Mouse (Mus musculus) intestine, postnatal 0 days (tissue): ENCODE data around the gene Hexim1. TPM values are rescaled to one million over a fixed set of nuclear protein-coding genes. Genes with fewer than 3 reads are reported as not detected.
A peak's percentile ranks its signal among the peaks of the same experiment; 100 is the strongest.

ENCODE experiments used
- ATAC-seq: fragments of 200-750 bp; cut with Nextera tagmentation; 2 replicates; pipeline ENCODE4 v1.8.0; 2017; ENCODE audit warnings: mild to moderate bottlenecking, moderate TSS enrichment, moderate library complexity
- H3K27ac ChIP-seq: fragments of 300-500 bp; sonication (generic); 2 replicates; pipeline ENCODE4 v1.5.1; 2014; ENCODE audit warnings: mild to moderate bottlenecking, low read depth, low read length, moderate library complexity
- H3K27me3 ChIP-seq: fragments of 300-500 bp; sonication (generic); replicated peaks from 2 replicates; pipeline ENCODE4 v1.6.1; 2014; ENCODE audit warnings: low read length, mixed read lengths; ENCODE audit not compliant: control insufficient read depth, insufficient read depth
- H3K36me3 ChIP-seq: fragments of 300-500 bp; sonication (generic); 2 replicates; pipeline ENCODE4 v1.6.1; 2014; ENCODE audit warnings: mild to moderate bottlenecking, moderate library complexity; ENCODE audit not compliant: control insufficient read depth, insufficient read depth
- H3K4me1 ChIP-seq: fragments of 300-500 bp; sonication (generic); replicated peaks from 2 replicates; pipeline ENCODE4 v1.6.1; 2014; ENCODE audit warnings: antibody characterized with exemption, low read length, mixed read lengths; ENCODE audit not compliant: control insufficient read depth, insufficient read depth
- H3K4me2 ChIP-seq: fragments of 300-500 bp; sonication (generic); replicated peaks from 2 replicates; pipeline ENCODE4 v1.6.1; 2014; ENCODE audit warnings: low read depth, mild to moderate bottlenecking, moderate library complexity
- H3K4me3 ChIP-seq: fragments of 300-500 bp; sonication (generic); 2 replicates; pipeline ENCODE4 v1.5.1; 2014; ENCODE audit warnings: low read depth, low read length
- H3K9ac ChIP-seq: fragments of 300-500 bp; sonication (generic); 2 replicates; pipeline ENCODE4 v1.6.1; 2014; ENCODE audit warnings: mild to moderate bottlenecking, low read depth, low read length
- H3K9me3 ChIP-seq: fragments of 300-500 bp; sonication (generic); 2 replicates; pipeline ENCODE4 v1.6.1; 2016; ENCODE audit warnings: mixed run types; ENCODE audit not compliant: control insufficient read depth
- CTCF ChIP-seq: sonication (generic); IDR thresholded peaks from 2 replicates; pipeline ENCODE4 v1.5.1; 2016; ENCODE audit warnings: low read depth, mild to moderate bottlenecking, control low read depth, antibody characterized with exemption, moderate library complexity
- WGBS: fragments of 180-500 bp; shearing (Covaris S2); extraction: QIAGEN DNeasy Blood & Tissue Kit; methylation state at CpG from one replicate; pipeline ENCODE4 v1.1.7; 2014; 5-methylcytosine and 5-hydroxymethylcytosine counted together
- polyA plus RNA-seq: library from polyadenylated mRNA; unstranded; fragments of >200 nt; fragmentation: Nextera tagmentation; extraction: Ambion mirVana; gene quantifications from 2 replicates; pipeline ENCODE4 v1.2.1, GENCODE M21; 2015

Hexim1 gene
- polyA plus RNA-seq, 1 experiment from 2014 or later = 4.6 TPM

DNA sequence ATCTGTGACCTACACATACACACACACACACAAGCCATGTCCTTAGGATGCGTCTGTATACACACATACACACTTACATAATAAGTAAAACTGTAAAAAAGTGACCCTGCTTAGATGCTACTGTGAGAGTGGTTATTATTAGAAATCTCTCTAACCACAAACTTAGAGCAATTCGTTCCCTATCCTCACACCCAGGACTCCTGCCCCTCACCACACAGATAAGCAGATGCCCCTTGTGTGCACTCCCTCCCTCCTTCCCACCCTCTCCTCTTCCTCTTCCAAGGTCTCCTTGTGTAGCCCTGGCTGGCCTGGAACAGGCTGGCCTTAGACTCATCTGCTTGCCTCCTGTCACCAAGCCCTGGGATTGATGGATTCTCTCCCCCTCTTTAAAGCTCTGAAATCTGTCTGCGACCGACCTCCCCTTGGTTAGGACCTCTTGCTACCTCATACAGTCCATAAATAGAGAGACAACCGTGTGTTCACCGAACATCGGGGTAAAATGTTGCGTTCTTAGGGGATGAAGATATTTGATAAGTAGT lies 20.1 kb downstream of the Hexim1 start:
- peaks cover 9% of the 10 kb centered on the region for H3K4me1 ChIP-seq
- no peak for ATAC-seq
- H3K36me3 ChIP-seq = no peaks in the 10 kb centered on the region
- TF ChIP-seq CTCF = no peak
- no peak overlapping the region for H3K27ac ChIP-seq
- H3K4me2 ChIP-seq = no peak overlapping the region
- no peak overlapping the region for H3K9ac ChIP-seq
- no peak overlapping the region for H3K4me3 ChIP-seq
- no peaks in the 10 kb centered on the region for H3K27me3 ChIP-seq
- WGBS = 82% methylated on average over 8 of the region's 8 CpGs
- no peaks in the 10 kb centered on the region for H3K9me3 ChIP-seq

DNA sequence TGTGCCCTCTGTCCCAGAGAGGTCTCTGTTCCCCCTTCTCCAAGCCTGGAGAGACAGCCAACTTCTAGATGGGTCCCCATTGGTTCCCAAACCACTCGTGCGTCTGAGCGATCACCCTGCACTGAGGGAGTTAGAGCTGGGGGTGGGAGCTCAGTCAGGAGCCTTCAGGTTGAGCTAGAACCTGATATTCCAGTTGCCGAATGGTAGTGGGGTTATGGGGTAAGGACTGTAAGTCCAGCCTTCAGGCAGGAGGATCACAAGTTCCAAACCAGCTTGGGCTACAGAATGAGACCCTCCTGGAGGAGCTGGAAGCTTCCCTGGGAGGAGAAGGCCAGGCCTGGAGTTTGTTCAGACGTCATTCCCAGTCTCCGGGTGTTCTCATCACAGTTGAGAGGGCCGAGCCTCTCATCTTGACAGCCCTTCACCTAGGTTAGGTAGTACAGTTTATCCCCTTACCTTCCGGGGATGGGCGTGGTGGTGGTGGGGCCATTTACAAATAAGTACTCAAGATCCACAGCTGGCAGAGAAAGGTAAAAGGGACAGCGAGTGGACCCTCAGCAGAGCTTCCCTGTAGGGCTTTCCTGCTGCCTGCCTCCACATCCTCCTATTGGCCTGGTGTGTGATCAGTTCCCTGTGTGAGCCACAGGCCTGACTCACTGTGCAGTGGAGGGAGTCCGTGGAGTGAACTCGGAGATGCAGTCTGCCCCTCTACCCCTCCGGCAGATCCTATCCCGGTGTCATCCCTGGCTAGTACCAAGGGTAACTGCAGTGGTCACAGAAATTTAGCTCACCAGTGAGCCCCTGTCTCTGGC lies 24.1 kb downstream of the Hexim1 start:
- peaks cover 12% of the 10 kb centered on the region for H3K4me1 ChIP-seq
- ATAC-seq = peak; percentile 1; the same call in 1 of the 2 replicates
- peak overlapping the region; percentile 91 for H3K27ac ChIP-seq
- H3K4me3 ChIP-seq = no peak overlapping the region
- no peak for TF ChIP-seq CTCF
- no peaks in the 10 kb centered on the region for H3K9me3 ChIP-seq
- WGBS = 66% methylated on average over 14 of the region's 14 CpGs
- no peaks in the 10 kb centered on the region for H3K27me3 ChIP-seq
- no peak overlapping the region; the same call in 1 of the 2 replicates for H3K9ac ChIP-seq
- H3K4me2 ChIP-seq = peak overlapping the region; percentile 32; the same call in 1 of the 2 replicates
- no peaks in the 10 kb centered on the region for H3K36me3 ChIP-seq

DNA sequence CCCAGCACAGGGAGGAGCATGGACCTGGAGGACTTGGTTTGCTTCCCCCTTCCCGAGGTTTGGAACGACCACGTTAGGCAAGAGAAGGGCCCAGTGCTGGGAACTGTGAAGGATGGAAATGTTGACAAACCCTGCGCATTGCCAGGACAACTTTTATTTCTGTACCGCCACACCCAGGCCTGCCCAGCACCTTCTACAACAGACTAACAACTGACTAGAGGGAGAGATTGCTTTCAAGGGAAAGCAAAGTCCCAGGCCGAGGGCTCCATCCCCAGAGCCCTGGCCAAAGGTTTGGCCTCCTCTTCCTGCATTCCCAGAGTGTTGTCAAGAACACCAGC lies 24.7 kb downstream of the Hexim1 start:
- Histone ChIP-seq H3K9ac (no peak overlapping the region; the same call in 1 of the 2 replicates), H3K27ac (peak overlapping the region; percentile 91), H3K36me3 (no peaks in the 10 kb centered on the region), H3K9me3 (no peaks in the 10 kb centered on the region), H3K27me3 (no peaks in the 10 kb centered on the region), H3K4me2 (peak overlapping the region; percentile 32), H3K4me1 (peaks cover 12% of the 10 kb centered on the region), H3K4me3 (no peak overlapping the region)
- ATAC-seq = peak; percentile 31
- 18% methylated on average over 6 of the region's 6 CpGs for WGBS
- no peak for TF ChIP-seq CTCF

DNA sequence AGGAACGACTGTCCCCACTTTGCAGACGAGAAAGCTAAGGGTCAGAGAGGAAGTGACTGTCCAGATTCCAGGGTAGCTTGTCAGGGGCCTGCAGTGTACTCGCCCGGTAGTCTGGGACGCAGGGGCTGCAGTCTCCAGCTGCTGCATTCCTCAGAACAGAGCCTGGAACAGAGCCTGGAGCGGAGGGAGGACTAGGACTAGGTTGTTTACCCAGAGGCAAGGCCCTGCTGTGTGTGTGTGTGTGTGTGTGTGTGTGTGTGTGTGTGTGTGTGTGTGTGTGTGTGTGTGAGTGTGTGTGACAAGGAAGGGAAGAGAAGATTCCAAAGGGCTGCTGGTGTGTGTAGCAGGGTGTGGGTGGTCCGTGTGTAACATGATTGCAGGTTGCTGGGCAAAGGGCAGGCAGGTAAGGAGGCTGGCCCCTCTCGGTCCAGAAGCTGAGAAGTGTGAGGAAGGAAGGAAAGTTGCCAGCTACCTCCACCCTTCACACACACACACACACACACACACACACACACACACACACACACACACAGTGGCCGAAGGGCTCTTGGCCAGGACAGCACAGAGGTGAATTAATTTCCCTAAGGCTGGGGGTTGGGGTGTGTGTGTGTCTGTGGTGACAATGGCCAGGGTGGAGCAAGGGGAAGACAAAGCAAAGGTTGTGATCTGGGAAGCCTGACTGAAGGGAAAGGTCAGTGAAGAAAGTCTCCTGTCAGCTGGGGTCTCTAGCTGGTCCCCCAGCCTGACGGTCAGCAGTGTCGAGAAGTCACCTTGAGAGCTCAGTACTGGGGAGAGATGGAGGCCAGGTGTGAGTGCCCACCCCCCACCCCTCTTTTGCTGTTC lies 25.3 kb downstream of the Hexim1 start:
- Histone ChIP-seq H3K4me2 (peak overlapping the region; percentile 50), H3K4me3 (no peak overlapping the region), H3K9me3 (no peaks in the 10 kb centered on the region), H3K27me3 (no peaks in the 10 kb centered on the region), H3K27ac (peak overlapping the region; percentile 91), H3K36me3 (no peaks in the 10 kb centered on the region), H3K9ac (peak overlapping the region; percentile 37), H3K4me1 (peaks cover 12% of the 10 kb centered on the region)
- WGBS = 5% methylated on average over 11 of the region's 11 CpGs
- peak; percentile 90 for ATAC-seq
- no peak for TF ChIP-seq CTCF

DNA sequence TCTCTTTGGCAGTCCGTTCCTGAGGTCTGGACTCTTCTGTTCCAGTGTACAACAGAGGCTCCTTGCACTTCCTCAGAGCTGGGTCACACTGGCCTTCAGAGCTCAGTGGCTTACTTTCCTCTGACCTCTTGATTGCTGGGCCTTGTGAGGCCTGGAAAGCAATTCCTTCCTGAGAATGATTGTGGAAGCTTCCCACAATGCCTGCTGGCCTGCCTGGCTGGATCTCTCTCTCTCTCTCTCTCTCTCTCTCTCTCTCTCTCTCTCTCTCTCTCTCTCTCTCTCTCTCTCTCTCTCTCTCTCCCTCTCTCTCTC lies 25.9 kb downstream of the Hexim1 start:
- H3K9ac ChIP-seq = peak overlapping the region; percentile 37; the same call in 1 of the 2 replicates
- 10% methylated on average over 1 of the region's 1 CpGs for WGBS
- no peak for TF ChIP-seq CTCF
- peak overlapping the region; percentile 50 for H3K4me2 ChIP-seq
- no peaks in the 10 kb centered on the region for H3K27me3 ChIP-seq
- no peak overlapping the region for H3K4me3 ChIP-seq
- peak overlapping the region; percentile 91 for H3K27ac ChIP-seq
- no peak for ATAC-seq
- H3K9me3 ChIP-seq = no peaks in the 10 kb centered on the region
- peaks cover 12% of the 10 kb centered on the region for H3K4me1 ChIP-seq
- H3K36me3 ChIP-seq = no peaks in the 10 kb centered on the region

DNA sequence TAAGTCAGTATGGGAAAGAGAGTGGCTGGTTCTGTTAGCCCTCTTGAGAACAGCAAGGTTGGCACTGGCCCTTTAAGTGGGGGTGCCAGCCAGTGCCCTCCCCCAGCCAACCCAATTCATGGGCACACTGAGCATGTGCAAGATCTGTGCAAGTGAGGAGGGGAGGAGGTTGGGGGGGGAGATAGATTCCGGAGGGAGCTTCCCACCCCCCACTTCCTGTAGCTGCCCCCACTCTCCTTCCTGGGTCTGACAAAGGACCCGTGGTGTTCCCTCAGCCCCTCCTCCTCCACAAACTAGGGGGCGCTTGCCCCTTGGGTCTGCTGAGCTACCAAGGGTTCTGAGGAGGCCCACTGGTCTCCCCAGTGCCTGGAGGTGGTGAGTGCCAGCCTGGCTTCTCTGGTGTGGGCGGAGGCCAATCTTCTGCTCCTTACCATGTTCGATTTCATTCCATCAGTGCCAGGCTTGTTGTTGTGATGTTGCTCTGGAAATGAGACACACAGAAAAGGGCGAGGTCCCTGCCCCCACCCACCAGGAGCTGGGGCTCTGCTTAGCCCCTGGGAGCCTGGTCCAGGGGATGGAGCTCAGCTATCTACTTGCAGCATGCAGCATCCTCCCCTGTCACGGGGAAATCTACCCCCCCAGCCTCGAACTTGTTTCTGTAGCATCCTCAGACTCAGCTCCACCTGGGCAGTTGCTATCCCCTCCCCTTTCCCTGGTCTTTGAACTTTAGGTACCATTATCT lies 26.6 kb downstream of the Hexim1 start:
- Histone ChIP-seq H3K4me2 (peak overlapping the region; percentile 50), H3K9me3 (no peaks in the 10 kb centered on the region), H3K27me3 (no peaks in the 10 kb centered on the region), H3K9ac (peak overlapping the region; percentile 17; the same call in 1 of the 2 replicates), H3K27ac (peak overlapping the region; percentile 91), H3K36me3 (no peaks in the 10 kb centered on the region), H3K4me1 (peaks cover 15% of the 10 kb centered on the region), H3K4me3 (0 out of 2 replicates have a peak overlapping the region, but pooled peaks have one; percentile 12)
- peak; percentile 39 for TF ChIP-seq CTCF
- no peak for ATAC-seq
- 32% methylated on average over 8 of the region's 8 CpGs for WGBS
